Mouse (Mus musculus): Measurements from ENCODE around the gene Csnk1d.

DNA sequence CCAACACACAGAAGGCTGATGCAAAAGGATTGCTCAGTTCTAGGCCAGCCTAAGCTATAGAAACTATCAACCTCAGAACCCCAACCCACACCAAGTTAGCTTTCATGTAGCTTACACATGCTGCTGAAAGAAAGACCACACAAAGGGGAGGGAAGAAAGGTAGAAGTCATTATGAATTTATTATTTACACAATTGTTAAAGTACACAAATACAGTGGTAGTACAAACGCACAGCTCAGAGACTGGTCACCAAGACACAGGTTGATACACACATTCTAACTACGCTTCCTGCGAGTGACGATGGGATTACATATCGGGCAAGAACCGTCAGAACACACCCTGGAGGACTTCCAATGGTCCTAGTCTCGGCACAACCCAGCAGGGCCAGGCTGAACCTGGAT lies 29.5 kb downstream of the Csnk1d start:
- TF ChIP-seq CTCF (IDR thresholded peaks at IDR 0.05; ENCODE audit: extremely low read depth, insufficient read depth, insufficient read length, insufficient replicate concordance) (no peak), POLR2A (IDR thresholded peaks at IDR 0.05; ENCODE audit: low read depth, low read length) (no peak)

All from spleen, adult 2 months (tissue).